Mouse (Mus musculus) lung, embryonic 15.5 days (tissue): ENCODE data around the gene Vmn1r229. TPM values are rescaled to one million over a fixed set of nuclear protein-coding genes. Genes with fewer than 3 reads are reported as not detected.

Source experiments
- ATAC-seq: fragments of 200-750 bp; cut with Nextera tagmentation; 2 replicates; pipeline ENCODE4 v1.8.0; 2017; ENCODE audit warnings: moderate number of reproducible peaks, borderline replicate concordance; ENCODE audit not compliant: low FRiP score, low TSS enrichment; ENCODE audit errors: extremely low read depth
- H3K27ac ChIP-seq: fragments of 300-500 bp; sonication (generic); 2 replicates; pipeline ENCODE4 v1.5.1; 2015; ENCODE audit warnings: moderate library complexity, mild to moderate bottlenecking, inconsistent platforms
- H3K27me3 ChIP-seq: fragments of 300-500 bp; sonication (generic); 2 replicates; pipeline ENCODE4 v1.6.1; 2015; ENCODE audit warnings: inconsistent platforms
- H3K36me3 ChIP-seq: fragments of 300-500 bp; sonication (generic); 2 replicates; pipeline ENCODE4 v1.6.1; 2015; ENCODE audit warnings: inconsistent platforms
- H3K4me1 ChIP-seq: fragments of 300-500 bp; sonication (generic); 2 replicates; pipeline ENCODE4 v1.6.1; 2015; ENCODE audit warnings: inconsistent platforms
- H3K4me2 ChIP-seq: fragments of 300-500 bp; sonication (generic); 2 replicates; pipeline ENCODE4 v1.6.1; 2015; ENCODE audit warnings: inconsistent platforms, mild to moderate bottlenecking, moderate library complexity
- H3K4me3 ChIP-seq: fragments of 300-500 bp; sonication (generic); 2 replicates; pipeline ENCODE4 v1.5.1; 2015; ENCODE audit warnings: mild to moderate bottlenecking, inconsistent platforms
- H3K9ac ChIP-seq: fragments of 300-500 bp; sonication (generic); 2 replicates; pipeline ENCODE4 v1.6.1; 2015; ENCODE audit warnings: inconsistent platforms
- H3K9me3 ChIP-seq: fragments of 300-500 bp; sonication (generic); 2 replicates; pipeline ENCODE4 v1.6.1; 2016; ENCODE audit warnings: inconsistent platforms
- WGBS: fragments of 180-500 bp; shearing (Covaris S2); methylation state at CpG from one replicate; pipeline ENCODE4 v1.1.7; 2015; 5-methylcytosine and 5-hydroxymethylcytosine counted together
- polyA plus RNA-seq: library from polyadenylated mRNA; unstranded; fragments of >200 nt; fragmentation: Nextera tagmentation; extraction: Ambion mirVana; gene quantifications from 2 replicates; pipeline ENCODE4 v1.2.1, GENCODE M21; 2015

Vmn1r229 gene
- polyA plus RNA-seq, result not detected in 2 replicates

DNA sequence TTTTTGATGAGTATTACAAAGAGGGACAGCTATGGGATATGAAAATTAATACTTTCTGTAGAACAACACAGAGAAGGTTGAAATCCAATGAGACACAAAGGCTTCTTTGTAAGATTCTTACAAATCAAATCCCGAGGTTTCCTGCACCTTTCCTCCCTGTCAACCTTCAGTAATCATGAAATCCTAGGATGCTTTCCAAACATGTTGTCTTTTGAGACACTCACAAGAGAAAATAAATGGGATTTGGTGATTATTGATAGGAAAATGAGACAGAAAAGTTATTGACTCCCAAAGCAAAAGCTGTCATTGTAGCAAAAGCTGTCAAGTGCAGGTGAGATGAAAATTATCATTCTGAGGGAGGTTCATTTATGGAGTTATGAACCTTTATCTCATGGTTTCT lies at the start of gene Vmn1r229:
TSS of gene Vmn1r229 (plus strand) at position 301 of the 400 bp plus-strand sequence.
- no peaks in the 10 kb centered on the region for H3K9me3 ChIP-seq
- no peak within 1 kb of the TSS for H3K4me3 ChIP-seq
- no peak within 1 kb of the TSS for H3K9ac ChIP-seq
- no peak within 1 kb of the TSS for H3K27ac ChIP-seq
- no peak for ATAC-seq
- no peaks in the 10 kb centered on the region for H3K4me1 ChIP-seq
- 57% methylated on average over 1 of the region's 1 CpGs for WGBS
- no peaks in the 10 kb centered on the region for H3K36me3 ChIP-seq
- no peaks in the 10 kb centered on the region for H3K27me3 ChIP-seq
- no peak within 1 kb of the TSS for H3K4me2 ChIP-seq

- no peak within 1 kb of the TSS for H3K9ac ChIP-seq
- H3K27ac ChIP-seq, result no peak within 1 kb of the TSS
- H3K4me1 ChIP-seq, result no peaks in the 10 kb centered on the region
- no peak for ATAC-seq
- no peaks in the 10 kb centered on the region for H3K9me3 ChIP-seq
- no peaks in the 10 kb centered on the region for H3K36me3 ChIP-seq
- no peak within 1 kb of the TSS for H3K4me2 ChIP-seq
- H3K27me3 ChIP-seq, result no peaks in the 10 kb centered on the region
- no peak within 1 kb of the TSS for H3K4me3 ChIP-seq
Measured at GRCm38 (mm10) chr17:20786057-20786456, 25.3 kb upstream of the Vmn1r229 start, which contains the start of gene Vmn1r228. Gene Vmn1r228 (minus strand): TSS chr17:20786157.

DNA sequence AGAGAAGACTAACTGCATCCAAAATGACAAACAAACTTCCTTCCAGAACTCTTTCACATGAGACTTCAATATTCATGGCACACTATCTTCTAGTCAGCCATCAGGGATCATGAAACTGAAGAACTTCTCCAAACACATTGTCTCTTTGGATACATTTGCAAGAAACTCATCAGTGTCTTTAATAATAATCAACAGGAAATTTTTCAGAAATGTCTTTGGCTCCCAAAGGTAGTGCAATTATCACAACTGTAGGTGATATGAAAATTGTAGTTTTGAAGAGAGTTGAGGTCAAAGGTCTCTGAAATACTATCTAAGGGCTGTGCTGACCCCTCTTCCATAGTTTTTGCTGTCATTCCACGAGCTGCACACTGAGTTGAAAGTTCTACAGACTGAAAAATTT lies 28.8 kb downstream of the Vmn1r229 start, which contains the start of gene Vmn1r230:
TSS of gene Vmn1r230 (plus strand) at position 301 of the 400 bp plus-strand sequence.
- no peaks in the 10 kb centered on the region for H3K36me3 ChIP-seq
- no peak within 1 kb of the TSS for H3K4me3 ChIP-seq
- no peak within 1 kb of the TSS for H3K27ac ChIP-seq
- H3K4me1 ChIP-seq, result no peaks in the 10 kb centered on the region
- H3K27me3 ChIP-seq, result no peaks in the 10 kb centered on the region
- WGBS, result 5% methylated on average over 1 of the region's 1 CpGs
- no peak for ATAC-seq
- no peak within 1 kb of the TSS for H3K4me2 ChIP-seq
- H3K9me3 ChIP-seq, result no peaks in the 10 kb centered on the region
- no peak within 1 kb of the TSS for H3K9ac ChIP-seq

Other genes starting within 250 kb of the Vmn1r229 start
- gene Vmn2r109, start 246.8 kb upstream of the Vmn1r229 start, polyA plus RNA-seq, result not detected in 2 replicates
- 0.02 and 0.03 TPM in 2 replicates for gene Vmn2r110, start 215.1 kb upstream of the Vmn1r229 start, polyA plus RNA-seq
- gene Fpr-rs3, start 186.7 kb upstream of the Vmn1r229 start, polyA plus RNA-seq, result not detected in 2 replicates
- gene Vmn1r226, start 128.7 kb upstream of the Vmn1r229 start, polyA plus RNA-seq, result not detected in 2 replicates
- not detected in 2 replicates for gene Vmn1r227, start 81.7 kb upstream of the Vmn1r229 start, polyA plus RNA-seq
- gene Vmn1r228, start 25.4 kb upstream of the Vmn1r229 start, polyA plus RNA-seq, result not detected in 2 replicates
- not detected in 2 replicates for gene Vmn1r230, start 28.9 kb downstream of the Vmn1r229 start, polyA plus RNA-seq
- gene Vmn1r231, start 93.5 kb downstream of the Vmn1r229 start, polyA plus RNA-seq, result not detected in 2 replicates
- not detected in 2 replicates for gene Vmn1r232, start 108.2 kb downstream of the Vmn1r229 start, polyA plus RNA-seq
- gene Ppp2r1a, start 133.8 kb downstream of the Vmn1r229 start, polyA plus RNA-seq, result 378 and 380 TPM in 2 replicates
- not detected in 2 replicates for gene Vmn1r233, start 184.9 kb downstream of the Vmn1r229 start, polyA plus RNA-seq
- gene Zfp160, start 197.3 kb downstream of the Vmn1r229 start, polyA plus RNA-seq, result 12.8 and 14.6 TPM in 2 replicates